9 mouse cellular contexts compared by ENCODE assay signal in the genomic region with DNA sequence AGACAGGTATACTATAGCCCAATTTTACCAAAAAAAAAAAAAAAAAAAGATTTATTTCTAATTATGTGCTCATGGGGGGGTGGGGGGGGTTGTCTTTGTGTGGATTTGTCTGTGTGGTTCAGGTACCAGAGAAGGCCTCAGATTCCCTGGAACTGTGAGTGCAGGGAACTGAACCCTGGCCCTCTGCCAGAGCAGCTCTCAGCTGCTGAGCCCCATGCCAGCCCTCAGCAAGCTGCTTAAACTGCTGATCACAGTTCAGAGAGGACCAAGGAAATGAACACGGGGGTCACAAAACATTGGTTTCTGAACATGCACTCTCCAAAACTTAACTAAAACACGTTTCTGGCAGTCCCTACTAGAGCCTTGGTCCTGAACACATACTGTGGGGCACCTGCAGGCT. TPM values are rescaled to one million over a fixed set of nuclear protein-coding genes. Genes with fewer than 3 reads are reported as not detected.
DNase-seq lines count a peak whose midpoint lies in the region; ATAC-seq and TF ChIP-seq lines count a peak whose summit lies in the region.
"Had no signal": no experiment of that assay in that cellular context is flagged by ENCODE, and none has a peak within 500 bp of the region (broad histone marks: within the 10 kb centered on the region; RNA-seq: fewer than 3 reads in every experiment).

No protein-coding gene starts in this region.

- H3K9me3 ChIP-seq in heart, embryonic 12.5 days (replicated peaks): no peaks in the 10 kb centered on the region

- peak; percentile 60 to 63 for DNase-seq in heart, adult 2 months
- DNase-seq in right cerebral cortex, postnatal 10 days (ENCODE audit: low spot score in 2 of 2): peak; percentile 77 to 84
- no peak for DNase-seq in right cerebral cortex, adult 2 months (ENCODE audit: low spot score in 2 of 2)
- DNase-seq in heart, postnatal 14 days: peak; percentile 64 to 73
- peak; percentile 23 for DNase-seq in testis, postnatal 14 days (ENCODE audit: low spot score)
- DNase-seq in embryo, embryonic 10 days (ENCODE audit: low spot score): no peak

- no peak overlapping the region for H3K27ac ChIP-seq in heart, adult 2 months
- H3K27ac ChIP-seq in heart, embryonic 12.5 days (ENCODE audit: poor library complexity, severe bottlenecking): no peak overlapping the region

- no peaks in the 10 kb centered on the region for H3K27me3 ChIP-seq in heart, adult 2 months (ENCODE audit: control insufficient read depth, insufficient read depth, low read length)
- H3K27me3 ChIP-seq in heart, embryonic 12.5 days (replicated peaks): no peaks in the 10 kb centered on the region

- no peak for ATAC-seq in heart, embryonic 12.5 days (ENCODE audit: insufficient number of reproducible peaks, low FRiP score)
- ATAC-seq in monocyte, adult 5-6 weeks (replicated peaks; ENCODE audit: insufficient number of reproducible peaks, low FRiP score, low TSS enrichment, poor library complexity, severe bottlenecking): no peak

- TF ChIP-seq POLR2A in heart, adult 2 months (IDR thresholded peaks at IDR 0.05; ENCODE audit: insufficient read depth, low read depth, low read length): no peak

- intact Hi-C loops in heart, adult 2 months (cut with DNase I): no loop called here
- intact Hi-C loops in heart, postnatal 14 days (cut with DNase I): no loop called here

- WGBS in heart, adult 2 months: 66% methylated on average over 2 of the region's 2 CpGs
- 73% methylated on average over 2 of the region's 2 CpGs for WGBS in heart, embryonic 12.5 days

- no peaks in the 10 kb centered on the region for H3K4me1 ChIP-seq in heart, adult 2 months (ENCODE audit: control insufficient read depth, insufficient read depth, low read length)
- no peaks in the 10 kb centered on the region; the same call in 1 of the 2 replicates for H3K4me1 ChIP-seq in heart, embryonic 12.5 days (replicated peaks)

- no peak overlapping the region for H3K4me2 ChIP-seq in heart, embryonic 12.5 days
- H3K4me2 ChIP-seq: midbrain, embryonic 11.5 days had no signal

- 0 out of 2 replicates have a peak, but pooled peaks cover 2% of the 10 kb centered on the region for H3K79me2 ChIP-seq in heart, adult 2 months (replicated peaks; ENCODE audit: control insufficient read depth, insufficient read depth, low read length)

- H3K9ac ChIP-seq in heart, adult 2 months (ENCODE audit: low read depth, low read length): no peak overlapping the region
- no peak overlapping the region for H3K9ac ChIP-seq in heart, embryonic 12.5 days

- no peaks in the 10 kb centered on the region for H3K36me3 ChIP-seq in heart, adult 2 months (ENCODE audit: control insufficient read depth, insufficient read depth, low read length)
- peaks cover 62% of the 10 kb centered on the region for H3K36me3 ChIP-seq in heart, embryonic 12.5 days

- no peak for TF ChIP-seq CTCF in heart, adult 2 months (IDR thresholded peaks at IDR 0.05)

- TF ChIP-seq EP300 in heart, adult 2 months (IDR thresholded peaks at IDR 0.05; ENCODE audit: insufficient read depth, low read depth, low read length): no peak

- H3K4me3 ChIP-seq in heart, adult 2 months: no peak overlapping the region
- H3K4me3 ChIP-seq in heart, embryonic 12.5 days: no peak overlapping the region

RNA-seq across cellular contexts. Expression of a gene that starts 16.4 kb away (rescaled TPM):
- total RNA-seq in heart, adult 2 months (2021): 10 to 100 TPM; 26.2 to 32.1 TPM
- polyA plus RNA-seq in heart, adult 2 months (2012; rRNA removed): 13.0 and 19.9 TPM in 2 replicates
- 20.0 and 23.4 TPM in 2 replicates for polyA plus RNA-seq in heart, embryonic 12.5 days (2016; fragmentation: Nextera tagmentation; extraction: Ambion mirVana)
- 10 to 100 TPM; 31.8 to 32.9 TPM for total RNA-seq in heart, postnatal 14 days (2021)
- total RNA-seq in monocyte, adult 5-6 weeks (2017): 21.2 to 31.5 TPM (median 21.2 TPM) in 3 replicates

RNA-seq across cellular contexts. Expression of a gene that starts 31.2 kb away (rescaled TPM):
- under 1 TPM in 1 of 2 experiments, not detected in 1; 0.25 TPM for total RNA-seq in heart, adult 2 months (2021)
- polyA plus RNA-seq in heart, adult 2 months (2012; rRNA removed): 0.62 and 2.4 TPM in 2 replicates
- 0.13 and 0.22 TPM in 2 replicates for polyA plus RNA-seq in heart, embryonic 12.5 days (2016; fragmentation: Nextera tagmentation; extraction: Ambion mirVana)
- total RNA-seq in heart, postnatal 14 days (2021): 1 to 10 TPM in 1 of 2 experiments, not detected in 1; 1.3 TPM
- 5.7 TPM in 1 of 3 replicates, not detected in the others for total RNA-seq in monocyte, adult 5-6 weeks (2017)

RNA-seq across cellular contexts. Expression of a gene that starts 32.5 kb away (rescaled TPM):
- 10 to 100 TPM; 64.7 to 71.5 TPM for total RNA-seq in heart, adult 2 months (2021)
- 93.8 and 140 TPM in 2 replicates for polyA plus RNA-seq in heart, adult 2 months (2012; rRNA removed)
- polyA plus RNA-seq in heart, embryonic 12.5 days (2016; fragmentation: Nextera tagmentation; extraction: Ambion mirVana): 90.5 and 94.0 TPM in 2 replicates
- total RNA-seq in heart, postnatal 14 days (2021): 10 to 100 TPM; 64.9 to 67.0 TPM
- total RNA-seq in monocyte, adult 5-6 weeks (2017): 50.6 to 65.7 TPM (median 53.4 TPM) in 3 replicates

RNA-seq across cellular contexts. Expression of a gene that starts 46.2 kb away (rescaled TPM):
- total RNA-seq in heart, adult 2 months (2021): not detected
- 0.45 TPM in 1 of 2 replicates, not detected in the other for polyA plus RNA-seq in heart, adult 2 months (2012; rRNA removed)
- 0.18 and 0.27 TPM in 2 replicates for polyA plus RNA-seq in heart, embryonic 12.5 days (2016; fragmentation: Nextera tagmentation; extraction: Ambion mirVana)
- total RNA-seq in heart, postnatal 14 days (2021): not detected
- 0.53 TPM in 1 of 3 replicates, not detected in the others for total RNA-seq in monocyte, adult 5-6 weeks (2017)

Comparison
In these comparisons a context has a peak if more than half of its experiments do, and no peak if none do; other contexts are left out.
1. DNase-seq: peak in heart, adult 2 months (2 of 2), right cerebral cortex, postnatal 10 days (2 of 2), heart, postnatal 14 days (2 of 2) and testis, postnatal 14 days (single experiment); none in right cerebral cortex, adult 2 months (0 of 2) and embryo, embryonic 10 days (single experiment).